Mouse (Mus musculus) stomach, postnatal 0 days (tissue): ENCODE measurements at regions not wholly inside any gene's neighbourhood (a gene's known extent, or its start where the extent isn't known, plus 50 kb on each side); places are given as distances from the start of the nearest gene placed in this dataset.

Experiments used
- CTCF ChIP-seq: IDR thresholded peaks from 2 replicates; pipeline ENCODE4 v1.5.1; 2016; ENCODE audit warnings: antibody characterized with exemption, low read depth, mild to moderate bottlenecking, moderate library complexity
- EP300 ChIP-seq: optimal IDR thresholded peaks from 2 replicates; pipeline ENCODE3; 2016; ENCODE audit warnings: antibody characterized with exemption

DNA sequence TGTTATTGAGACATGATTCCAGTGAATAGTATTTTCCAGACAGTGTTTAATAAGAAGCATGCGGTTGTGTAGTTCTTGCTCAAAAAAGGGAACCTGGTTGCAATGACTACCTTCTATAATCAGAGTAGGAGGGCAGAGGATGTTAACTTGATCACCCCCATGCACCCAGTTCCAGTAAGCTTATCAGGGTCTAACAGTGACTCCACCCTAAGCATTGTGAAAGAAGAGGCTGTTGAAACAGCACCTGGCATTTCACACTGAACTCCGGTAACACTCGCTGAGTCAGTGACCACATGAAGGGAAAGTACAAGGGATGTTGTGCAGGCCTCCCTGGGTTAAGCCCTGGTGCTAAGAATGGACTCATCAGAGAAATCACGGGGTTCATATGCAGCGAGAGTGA, 1253.8 kb upstream of the Zeb2 start:
- TF ChIP-seq CTCF (no peak), EP300 (no peak)
